ENCODE assay signal across 9 mouse cellular contexts in genomic region chr16:78563093-78563971, GRCm38 (mm10). TPM values are rescaled to one million over a fixed set of nuclear protein-coding genes. Genes with fewer than 3 reads are reported as not detected.
DNase-seq lines count a peak whose midpoint lies in the region; ATAC-seq and TF ChIP-seq lines count a peak whose summit lies in the region.
"Had no signal": no experiment of that assay in that cellular context is flagged by ENCODE, and none has a peak within 500 bp of the region (broad histone marks: within the 10 kb centered on the region; RNA-seq: fewer than 3 reads in every experiment).

No protein-coding gene starts in this region.

- no peak overlapping the region for H3K4me2 ChIP-seq in lung, postnatal 0 days (replicated peaks; ENCODE audit: low read depth, low read length)
- peak overlapping the region; percentile 28 for H3K4me2 ChIP-seq in liver, embryonic 14.5 days (ENCODE audit: low read depth)

- no peak overlapping the region for H3K9ac ChIP-seq in lung, postnatal 0 days (replicated peaks; ENCODE audit: low read depth)
- H3K9ac ChIP-seq in liver, embryonic 14.5 days (replicated peaks) = no peak overlapping the region

- H3K4me3 ChIP-seq in lung, postnatal 0 days (ENCODE audit: low read depth, low read length) = no peak overlapping the region
- H3K4me3 ChIP-seq in lung, adult 2 months (replicated peaks; ENCODE audit: extremely low read depth, low read depth, low read length) = no peak overlapping the region
- H3K4me3 ChIP-seq in bone marrow, adult 2 months (replicated peaks; ENCODE audit: control insufficient read depth, low read depth, low read length) = no peak overlapping the region
- H3K4me3 ChIP-seq in liver, embryonic 14.5 days (ENCODE audit: insufficient read depth in 1 of 2, low read depth in 2 of 2, low read length in 2 of 2) = no peak overlapping the region
- H3K4me3 ChIP-seq in forebrain, embryonic 10.5 days = no peak overlapping the region

- intact Hi-C loops in left cerebral cortex, postnatal 14 days (cut with DNase I) = no loop called here

- no peaks in the 10 kb centered on the region for H3K9me3 ChIP-seq in lung, postnatal 0 days (ENCODE audit: low read length)
- H3K9me3 ChIP-seq in liver, embryonic 14.5 days (ENCODE audit: control insufficient read depth, low read length) = no peaks in the 10 kb centered on the region
- no peaks in the 10 kb centered on the region for H3K9me3 ChIP-seq in forebrain, embryonic 10.5 days

- peaks cover 7% of the 10 kb centered on the region; the same call in 1 of the 2 replicates for H3K4me1 ChIP-seq in lung, postnatal 0 days (ENCODE audit: insufficient read depth, low read depth, low read length)
- no peaks in the 10 kb centered on the region for H3K4me1 ChIP-seq in lung, adult 2 months (ENCODE audit: control insufficient read depth, insufficient read depth, low read length)
- H3K4me1 ChIP-seq in bone marrow, adult 2 months (ENCODE audit: control insufficient read depth, insufficient read depth, low read length) = no peaks in the 10 kb centered on the region; the same call in 1 of the 2 replicates
- peaks cover 5 to 25% of the 10 kb centered on the region in 2 experiments; a peak in 3 of 4 replicates for H3K4me1 ChIP-seq in liver, embryonic 14.5 days (replicated peaks; ENCODE audit: control insufficient read depth in 2 of 2, insufficient read depth in 2 of 2, low read length in 1 of 2)
- H3K4me1 ChIP-seq in forebrain, embryonic 10.5 days = no peaks in the 10 kb centered on the region

- ATAC-seq in lung, postnatal 0 days = peak; percentile 57
- ATAC-seq in liver, embryonic 14.5 days (ENCODE audit: insufficient read depth) = peak; percentile 52; the same call in 1 of the 2 replicates

- no peak for TF ChIP-seq EP300 in lung, postnatal 0 days (IDR thresholded peaks at IDR 0.05)
- TF ChIP-seq EP300 in liver, embryonic 14.5 days (IDR thresholded peaks at IDR 0.05; ENCODE audit: low read depth) = no peak

- H3K27me3 ChIP-seq in lung, postnatal 0 days (replicated peaks; ENCODE audit: insufficient read depth, low read length) = no peaks in the 10 kb centered on the region
- no peaks in the 10 kb centered on the region for H3K27me3 ChIP-seq in liver, embryonic 14.5 days (ENCODE audit: control insufficient read depth, insufficient read depth, low read length)
- H3K27me3 ChIP-seq in forebrain, embryonic 10.5 days (ENCODE audit: poor library complexity, severe bottlenecking) = no peaks in the 10 kb centered on the region

- WGBS in lung, postnatal 0 days = 69% methylated on average over 15 of the region's 15 CpGs
- WGBS in lung, adult 2 months = 63% methylated on average over 15 of the region's 15 CpGs
- WGBS in bone marrow, adult 2 months = 32% methylated on average over 15 of the region's 15 CpGs
- WGBS in liver, embryonic 14.5 days (ENCODE audit: insufficient replicate concordance) = 24% methylated on average over 15 of the region's 15 CpGs
- 91% methylated on average over 15 of the region's 15 CpGs for whole genome bisulfite sequencing in forebrain, embryonic 10.5 days

- no peak overlapping the region; the same call in 1 of the 2 replicates for H3K27ac ChIP-seq in lung, postnatal 0 days (ENCODE audit: low read length)
- peak overlapping the region; percentile 33 for H3K27ac ChIP-seq in bone marrow, adult 2 months (ENCODE audit: control insufficient read depth, insufficient read depth, low read depth, low read length, poor library complexity)
- no peak overlapping the region for H3K27ac ChIP-seq in liver, embryonic 14.5 days
- H3K27ac ChIP-seq in forebrain, embryonic 10.5 days = no peak overlapping the region

- TF ChIP-seq CTCF in lung, postnatal 0 days (IDR thresholded peaks at IDR 0.05) = no peak
- TF ChIP-seq CTCF in lung, adult 2 months (IDR thresholded peaks at IDR 0.05; ENCODE audit: insufficient read depth, low read length) = no peak
- TF ChIP-seq CTCF in bone marrow, adult 2 months (IDR thresholded peaks at IDR 0.05; ENCODE audit: control insufficient read depth, insufficient read depth, low read length) = no peak
- TF ChIP-seq CTCF in liver, embryonic 14.5 days (IDR thresholded peaks at IDR 0.05; ENCODE audit: low read depth) = no peak

- no peak for DNase-seq in lung, postnatal 0 days (ENCODE audit: low spot score)
- DNase-seq in lung, adult 2 months = no peak
- DNase-seq in liver, embryonic 14.5 days (ENCODE audit: low read depth in 3 of 3, low spot score in 3 of 3) = peak in 1 of 3 experiments; percentile 14
- DNase-seq in thymus, postnatal 14 days = peak; percentile 73
- DNase-seq in forebrain, embryonic 10.5 days (ENCODE audit: extremely low spot score, low spot score) = no peak
- DNase-seq in left cerebral cortex, postnatal 14 days (ENCODE audit: low spot score in 2 of 2) = no peak
- DNase-seq in right cerebral cortex, postnatal 25 days = no peak
- DNase-seq: kidney, adult 8-10 months had no signal

- no peak for TF ChIP-seq POLR2A in lung, adult 2 months (IDR thresholded peaks at IDR 0.05; ENCODE audit: borderline replicate concordance, extremely low read depth, low read depth, low read length)
- TF ChIP-seq POLR2A in bone marrow, adult 2 months (IDR thresholded peaks at IDR 0.05; ENCODE audit: borderline replicate concordance, control insufficient read depth, low read depth, low read length) = no peak

- H3K36me3 ChIP-seq in lung, postnatal 0 days (ENCODE audit: insufficient read depth, low read length) = no peaks in the 10 kb centered on the region
- H3K36me3 ChIP-seq in liver, embryonic 14.5 days (replicated peaks; ENCODE audit: control insufficient read depth, insufficient read depth, low read depth) = no peaks in the 10 kb centered on the region
- H3K36me3 ChIP-seq in forebrain, embryonic 10.5 days (replicated peaks) = peaks cover 68% of the 10 kb centered on the region

RNA-seq across cellular contexts. Expression of gene D16Ertd472e, which starts 13.2 kb away (rescaled TPM):
- 12.3 and 14.7 TPM in 2 replicates for polyA plus RNA-seq in lung, postnatal 0 days (2015; fragmentation: Nextera tagmentation; extraction: Ambion mirVana)
- 7.7 and 9.8 TPM in 2 replicates for polyA plus RNA-seq in lung, adult 2 months (2012; rRNA removed)
- 3.8 TPM in 2 replicates for polyA plus RNA-seq in bone marrow, adult 2 months (2011; ENCODE audit: insufficient read depth, insufficient read length, low replicate concordance, missing spikeins)
- polyA plus RNA-seq in liver, embryonic 14.5 days (2012; rRNA removed) = 1.6 and 1.9 TPM in 2 replicates
- polyA plus RNA-seq in liver, embryonic 14.5 days (2014; fragmentation: Nextera tagmentation; extraction: Ambion mirVana) = 4.2 and 4.3 TPM in 2 replicates
- 19.7 and 21.1 TPM in 2 replicates for polyA plus RNA-seq in forebrain, embryonic 10.5 days (2016; fragmentation: Nextera tagmentation; extraction: Ambion mirVana)
- 1 to 10 TPM; 5.2 to 7.0 TPM for total RNA-seq in left cerebral cortex, postnatal 14 days (2021)
